In the genomic region with DNA sequence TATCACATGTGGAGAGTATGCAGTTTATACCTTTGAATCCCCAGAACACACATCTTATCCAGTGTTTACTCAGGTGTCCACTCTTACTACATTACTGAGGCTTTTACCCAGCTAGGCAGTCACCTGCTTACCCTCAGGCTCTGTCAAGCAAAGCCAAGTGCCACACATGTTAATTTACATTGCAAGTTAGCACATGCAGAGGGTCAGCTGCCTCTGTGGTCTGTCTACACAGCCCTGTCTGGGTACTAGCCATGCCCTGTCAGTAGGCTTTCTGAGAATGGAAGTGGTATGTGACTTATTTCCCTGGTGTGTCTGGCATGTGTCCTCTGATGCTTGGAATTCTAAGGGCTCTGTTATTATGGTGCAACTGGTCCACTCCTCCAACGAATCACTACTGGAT, we compare ENCODE assay signal across 21 mouse cellular contexts.
DNase-seq lines count a peak whose midpoint lies in the region; ATAC-seq and TF ChIP-seq lines count a peak whose summit lies in the region.
"Had no signal": no experiment of that assay in that cellular context is flagged by ENCODE, and none has a peak within 500 bp of the region (broad histone marks: within the 10 kb centered on the region; RNA-seq: fewer than 3 reads in every experiment).

No protein-coding gene starts in this region.

- H3K4me1 ChIP-seq in kidney, adult 2 months (ENCODE audit: control insufficient read depth, insufficient read depth, low read length): no peaks in the 10 kb centered on the region
- H3K4me1 ChIP-seq in embryonic facial prominence, embryonic 15.5 days: no peaks in the 10 kb centered on the region
- H3K4me1 ChIP-seq: embryonic facial prominence, embryonic 12.5 days; forebrain, embryonic 15.5 days; heart, embryonic 10.5 days; hindbrain, embryonic 13.5 days had no signal

- H3K4me3 ChIP-seq in kidney, adult 2 months (ENCODE audit: insufficient read depth, low read depth, low read length): no peak overlapping the region
- no peak overlapping the region for H3K4me3 ChIP-seq in embryonic facial prominence, embryonic 15.5 days (replicated peaks)
- H3K4me3 ChIP-seq: embryonic facial prominence, embryonic 12.5 days; erythroblast, embryonic 14.5 days; forebrain, embryonic 15.5 days; heart, embryonic 10.5 days; hindbrain, embryonic 13.5 days had no signal

- no peaks in the 10 kb centered on the region for H3K36me3 ChIP-seq in kidney, adult 2 months (ENCODE audit: control insufficient read depth, insufficient read depth, low read length)
- no peaks in the 10 kb centered on the region for H3K36me3 ChIP-seq in embryonic facial prominence, embryonic 15.5 days
- H3K36me3 ChIP-seq: embryonic facial prominence, embryonic 12.5 days; forebrain, embryonic 15.5 days; heart, embryonic 10.5 days; hindbrain, embryonic 13.5 days had no signal

- peak; percentile 39; the same call in 1 of the 2 replicates for ATAC-seq in embryonic facial prominence, embryonic 15.5 days (ENCODE audit: insufficient number of reproducible peaks, low FRiP score, low TSS enrichment, low read depth)
- ATAC-seq: activated CD4-positive, CD25-positive, alpha-beta regulatory T cell, adult 4 months; forebrain, embryonic 15.5 days had no signal

- H3K27ac ChIP-seq in kidney, adult 2 months (ENCODE audit: insufficient read depth, low read depth, low read length): no peak overlapping the region
- no peak overlapping the region for H3K27ac ChIP-seq in embryonic facial prominence, embryonic 15.5 days (replicated peaks)
- H3K27ac ChIP-seq: embryonic facial prominence, embryonic 12.5 days; forebrain, embryonic 15.5 days; heart, embryonic 10.5 days; hindbrain, embryonic 13.5 days had no signal

- H3K4me2 ChIP-seq in embryonic facial prominence, embryonic 15.5 days (replicated peaks): no peak overlapping the region
- H3K4me2 ChIP-seq: embryonic facial prominence, embryonic 12.5 days; forebrain, embryonic 15.5 days; hindbrain, embryonic 13.5 days had no signal

- no peak overlapping the region for H3K9ac ChIP-seq in embryonic facial prominence, embryonic 15.5 days
- H3K9ac ChIP-seq: embryonic facial prominence, embryonic 12.5 days; forebrain, embryonic 15.5 days; hindbrain, embryonic 13.5 days had no signal

- H3K27me3 ChIP-seq in kidney, adult 2 months (replicated peaks; ENCODE audit: control insufficient read depth, insufficient read depth, low read length): no peaks in the 10 kb centered on the region
- H3K27me3 ChIP-seq in embryonic facial prominence, embryonic 15.5 days: no peaks in the 10 kb centered on the region
- H3K27me3 ChIP-seq: embryonic facial prominence, embryonic 12.5 days; forebrain, embryonic 15.5 days; hindbrain, embryonic 13.5 days had no signal

- no peaks in the 10 kb centered on the region for H3K9me3 ChIP-seq in embryonic facial prominence, embryonic 15.5 days (replicated peaks)
- H3K9me3 ChIP-seq: embryonic facial prominence, embryonic 12.5 days; forebrain, embryonic 15.5 days; heart, embryonic 10.5 days; hindbrain, embryonic 13.5 days had no signal

- WGBS in kidney, adult 2 months: 48% methylated on average over 1 of the region's 1 CpGs
- WGBS in embryonic facial prominence, embryonic 15.5 days: 43% methylated on average over 1 of the region's 1 CpGs

- DNase-seq in kidney, adult 2 months: peak; percentile 12
- no peak for DNase-seq in kidney, adult 9 months
- DNase-seq in lung, postnatal 36 days: peak; percentile 1
- no peak for DNase-seq in lung, postnatal 4 days
- DNase-seq in frontal cortex, postnatal 25 days (ENCODE audit: low spot score in 2 of 2): no peak
- no peak for DNase-seq in embryo, embryonic 10.5 days (ENCODE audit: low spot score)
- DNase-seq: adrenal gland, postnatal 14 days; cerebellum, adult 18-20 months; cerebellum, adult 9-11 months; cerebellum, postnatal 36 days; gastrocnemius, postnatal 10 days; heart, adult 18-20 months; heart, postnatal 10 days; heart, postnatal 4 days had no signal

- TF ChIP-seq POLR2A in kidney, adult 2 months (IDR thresholded peaks at IDR 0.05; ENCODE audit: low read depth, low read length): no peak

- no peak for TF ChIP-seq CTCF in kidney, adult 2 months (conservative IDR thresholded peaks at IDR 0.05; ENCODE audit: insufficient read depth, insufficient read length, low read depth, low read length)

Comparison
In these comparisons a context has a peak if more than half of its experiments do, and no peak if none do; other contexts are left out.
1. DNase-seq: peak in kidney, adult 2 months (single experiment) and lung, postnatal 36 days (single experiment); none in kidney, adult 9 months (single experiment), lung, postnatal 4 days (0 of 2), frontal cortex, postnatal 25 days (0 of 2) and embryo, embryonic 10.5 days (single experiment).